Mouse (Mus musculus): ENCODE measurements around the gene U2af2. TPM values are rescaled to one million over a fixed set of nuclear protein-coding genes. Genes with fewer than 3 reads are reported as not detected.
"Not testable (repeated sequence)": the region's sequence is repeated elsewhere in the genome, so short reads cannot be mapped to it uniquely, and the experiment has no call there.

The U2af2 gene
- polyA plus RNA-seq, 1 experiment = 437 TPM

- TF ChIP-seq POLR2A (IDR thresholded peaks at IDR 0.05; ENCODE audit: control insufficient read depth, extremely low read depth, insufficient read depth, low read length, poor library complexity) (no peak), CTCF (IDR thresholded peaks at IDR 0.05; ENCODE audit: borderline replicate concordance, control insufficient read depth, extremely low read depth, insufficient read depth, low read length, poor library complexity) (no peak)
- Histone ChIP-seq H3K27me3 (ENCODE audit: control insufficient read depth, insufficient read depth, low read length) (no peaks in the 10 kb centered on the region), H3K36me3 (ENCODE audit: control insufficient read depth, insufficient read depth, low read length) (peaks cover 67% of the 10 kb centered on the region), H3K27ac (ENCODE audit: control insufficient read depth, insufficient read depth, low read length) (no peak overlapping the region), H3K4me3 (ENCODE audit: control insufficient read depth, insufficient read depth, low read length) (no peak overlapping the region), H3K4me1 (replicated peaks; ENCODE audit: control insufficient read depth, insufficient read depth, low read length) (peaks cover 7% of the 10 kb centered on the region)
- 93% methylated on average over 2 of the region's 2 CpGs for WGBS
- no peak for DNase-seq
Measured at GRCm38 (mm10) chr7:5076931-5077330, 15.0 kb downstream of the U2af2 start.

GRCm38 (mm10) chr7:5079365-5080009 lies 17.5 kb downstream of the U2af2 start:
- Histone ChIP-seq H3K4me3 (ENCODE audit: control insufficient read depth, insufficient read depth, low read length) (peak overlapping the region; percentile 20; the same call in 1 of the 2 replicates), H3K36me3 (ENCODE audit: control insufficient read depth, insufficient read depth, low read length) (peaks cover 46% of the 10 kb centered on the region)
- not testable (repeated sequence) for DNase-seq; H3K4me1 ChIP-seq (replicated peaks; ENCODE audit: control insufficient read depth, insufficient read depth, low read length); H3K27ac ChIP-seq (ENCODE audit: control insufficient read depth, insufficient read depth, low read length); H3K27me3 ChIP-seq (ENCODE audit: control insufficient read depth, insufficient read depth, low read length)
- WGBS = 58% methylated on average over 9 of the region's 13 CpGs

- TF ChIP-seq CTCF (IDR thresholded peaks at IDR 0.05; ENCODE audit: borderline replicate concordance, control insufficient read depth, extremely low read depth, insufficient read depth, low read length, poor library complexity) (0 out of 2 replicates have a peak, but pooled peaks have one; percentile 5), POLR2A (IDR thresholded peaks at IDR 0.05; ENCODE audit: control insufficient read depth, extremely low read depth, insufficient read depth, low read length, poor library complexity) (peak; percentile 43; the same call in 1 of the 2 replicates)
- Histone ChIP-seq H3K4me3 (ENCODE audit: control insufficient read depth, insufficient read depth, low read length) (peak within 1 kb of the TSS; percentile 78), H3K27ac (ENCODE audit: control insufficient read depth, insufficient read depth, low read length) (no peak within 1 kb of the TSS; the same call in 1 of the 2 replicates), H3K36me3 (ENCODE audit: control insufficient read depth, insufficient read depth, low read length) (peaks cover 46% of the 10 kb centered on the region), H3K4me1 (replicated peaks; ENCODE audit: control insufficient read depth, insufficient read depth, low read length) (peaks cover 8% of the 10 kb centered on the region), H3K27me3 (ENCODE audit: control insufficient read depth, insufficient read depth, low read length) (no peaks in the 10 kb centered on the region)
- peak; percentile 96 for DNase-seq
- WGBS = under 1% methylated on average over 81 of the region's 81 CpGs
Measured at GRCm38 (mm10) chr7:5080010-5080751, 18.2 kb downstream of the U2af2 start, which contains the start of gene Epn1. TSS of gene Epn1 (plus strand) at chr7:5080235.

- peaks cover 8% of the 10 kb centered on the region for H3K4me1 ChIP-seq (replicated peaks; ENCODE audit: control insufficient read depth, insufficient read depth, low read length)
- no peak for DNase-seq
- TF ChIP-seq POLR2A (IDR thresholded peaks at IDR 0.05; ENCODE audit: control insufficient read depth, extremely low read depth, insufficient read depth, low read length, poor library complexity) (no peak), CTCF (IDR thresholded peaks at IDR 0.05; ENCODE audit: borderline replicate concordance, control insufficient read depth, extremely low read depth, insufficient read depth, low read length, poor library complexity) (no peak)
- peak overlapping the region; percentile 78 for H3K4me3 ChIP-seq (ENCODE audit: control insufficient read depth, insufficient read depth, low read length)
- peaks cover 42% of the 10 kb centered on the region for H3K36me3 ChIP-seq (ENCODE audit: control insufficient read depth, insufficient read depth, low read length)
- 18% methylated on average over 6 of the region's 6 CpGs for WGBS
- H3K27ac ChIP-seq (ENCODE audit: control insufficient read depth, insufficient read depth, low read length) = no peak overlapping the region
- no peaks in the 10 kb centered on the region for H3K27me3 ChIP-seq (ENCODE audit: control insufficient read depth, insufficient read depth, low read length)
Measured at GRCm38 (mm10) chr7:5080815-5081214, 18.9 kb downstream of the U2af2 start.

DNA sequence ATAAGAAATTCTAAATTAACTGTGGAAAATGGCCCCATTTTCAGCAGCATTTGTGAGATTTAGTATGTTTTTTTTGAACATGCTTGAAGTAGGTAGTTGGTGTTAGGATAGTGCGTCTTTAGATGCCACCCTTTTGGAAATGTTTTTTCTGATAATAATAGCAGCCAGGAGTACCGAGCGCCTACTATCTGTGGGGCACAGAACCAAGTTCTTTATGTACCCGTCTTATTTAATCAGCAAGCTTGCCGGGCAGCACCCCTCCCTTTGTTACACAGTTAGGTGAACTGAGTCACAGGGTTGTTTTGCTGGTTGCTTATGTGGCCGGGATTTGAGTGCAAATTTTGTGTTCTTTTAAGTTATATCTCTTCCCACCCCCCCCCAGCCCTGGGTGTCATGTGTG lies 19.3 kb downstream of the U2af2 start:
- WGBS = 71% methylated on average over 6 of the region's 6 CpGs
- DNase-seq = no peak
- H3K36me3 ChIP-seq (ENCODE audit: control insufficient read depth, insufficient read depth, low read length) = peaks cover 39% of the 10 kb centered on the region
- no peak for TF ChIP-seq POLR2A (IDR thresholded peaks at IDR 0.05; ENCODE audit: control insufficient read depth, extremely low read depth, insufficient read depth, low read length, poor library complexity)
- no peak for TF ChIP-seq CTCF (IDR thresholded peaks at IDR 0.05; ENCODE audit: borderline replicate concordance, control insufficient read depth, extremely low read depth, insufficient read depth, low read length, poor library complexity)
- no peak overlapping the region for H3K27ac ChIP-seq (ENCODE audit: control insufficient read depth, insufficient read depth, low read length)
- no peaks in the 10 kb centered on the region for H3K27me3 ChIP-seq (ENCODE audit: control insufficient read depth, insufficient read depth, low read length)
- H3K4me1 ChIP-seq (replicated peaks; ENCODE audit: control insufficient read depth, insufficient read depth, low read length) = peaks cover 8% of the 10 kb centered on the region
- no peak overlapping the region for H3K4me3 ChIP-seq (ENCODE audit: control insufficient read depth, insufficient read depth, low read length)

GRCm38 (mm10) chr7:5081939-5082338 lies 20.0 kb downstream of the U2af2 start:
- no peak overlapping the region for H3K27ac ChIP-seq (ENCODE audit: control insufficient read depth, insufficient read depth, low read length)
- TF ChIP-seq CTCF (IDR thresholded peaks at IDR 0.05; ENCODE audit: borderline replicate concordance, control insufficient read depth, extremely low read depth, insufficient read depth, low read length, poor library complexity) = no peak
- TF ChIP-seq POLR2A (IDR thresholded peaks at IDR 0.05; ENCODE audit: control insufficient read depth, extremely low read depth, insufficient read depth, low read length, poor library complexity) = no peak
- peaks cover 8% of the 10 kb centered on the region for H3K4me1 ChIP-seq (replicated peaks; ENCODE audit: control insufficient read depth, insufficient read depth, low read length)
- H3K27me3 ChIP-seq (ENCODE audit: control insufficient read depth, insufficient read depth, low read length) = no peaks in the 10 kb centered on the region
- H3K36me3 ChIP-seq (ENCODE audit: control insufficient read depth, insufficient read depth, low read length) = peaks cover 38% of the 10 kb centered on the region
- no peak overlapping the region for H3K4me3 ChIP-seq (ENCODE audit: control insufficient read depth, insufficient read depth, low read length)
- DNase-seq = no peak
- 96% methylated on average over 2 of the region's 2 CpGs for WGBS
